Mouse (Mus musculus) bone marrow, adult 2 months (tissue): ENCODE measurements around the gene Gm5475.

Source experiments
- CTCF ChIP-seq: fragments of 200-500 bp; IDR thresholded peaks from 2 replicates; pipeline ENCODE4 v1.5.1; 2011; ENCODE audit warnings: low read length, control low read depth; ENCODE audit not compliant: control insufficient read depth, insufficient read depth
- POLR2A ChIP-seq: fragments of 200-500 bp; IDR thresholded peaks from 2 replicates; pipeline ENCODE4 v1.6.1; 2011; ENCODE audit warnings: low read depth, mild to moderate bottlenecking, control low read depth, low read length, borderline replicate concordance; ENCODE audit not compliant: control insufficient read depth

DNA sequence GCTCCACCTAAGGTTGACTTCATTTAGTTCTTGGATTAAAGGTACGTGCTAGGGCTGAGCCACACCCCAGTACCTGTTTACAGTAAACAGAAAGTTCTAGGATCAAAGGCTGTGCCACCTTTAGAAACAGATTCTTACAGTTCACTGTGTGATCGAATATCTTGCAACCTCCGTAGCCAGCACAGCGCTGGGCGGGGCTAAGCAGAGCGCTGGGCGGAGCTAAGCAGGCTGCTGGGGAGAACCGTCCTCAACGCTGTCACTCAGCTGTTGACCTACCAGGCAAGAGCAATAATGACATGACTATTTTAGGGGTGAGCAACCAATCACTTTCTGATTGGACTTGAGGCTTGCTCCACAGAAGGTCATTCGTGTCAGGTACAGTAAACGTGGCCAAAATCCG lies 39.0 kb downstream of the Gm5475 start:
- TF ChIP-seq POLR2A, result no peak
- no peak for TF ChIP-seq CTCF
